Mouse (Mus musculus): ENCODE measurements around the gene Fdxr.

Fdxr gene

GRCm38 (mm10) chr11:115276780-115277603, at the start of gene Fdxr:
Gene Fdxr (minus strand): TSS chr11:115277050.
- peak; percentile 100 for DNase-seq (ENCODE audit: low spot score)

- no peak for DNase-seq (ENCODE audit: low spot score)
These were observed 46.5 kb upstream of the Fdxr start for GRCm38 (mm10) chr11:115323354-115323753.

GRCm38 (mm10) chr11:115321906-115322693, 45.2 kb upstream of the Fdxr start, which contains the start of gene Ush1g:
Gene Ush1g (minus strand): TSS chr11:115322041.
- DNase-seq (ENCODE audit: low spot score), result no peak

GRCm38 (mm10) chr11:115319704-115320383, 43.0 kb upstream of the Fdxr start:
- DNase-seq (ENCODE audit: low spot score), result no peak

GRCm38 (mm10) chr11:115318245-115319027, 41.6 kb upstream of the Fdxr start:
- no peak for DNase-seq (ENCODE audit: low spot score)

- DNase-seq (ENCODE audit: low spot score), result no peak
These were observed 40.4 kb upstream of the Fdxr start for GRCm38 (mm10) chr11:115317204-115317603.

GRCm38 (mm10) chr11:115314249-115314648, 37.4 kb upstream of the Fdxr start:
- no peak for DNase-seq (ENCODE audit: low spot score)

GRCm38 (mm10) chr11:115308781-115309180, 31.9 kb upstream of the Fdxr start:
- DNase-seq (ENCODE audit: low spot score), result no peak

- no peak for DNase-seq (ENCODE audit: low spot score)
These were observed 30.0 kb upstream of the Fdxr start, which contains the start of gene Otop2 for GRCm38 (mm10) chr11:115306863-115307262. Gene Otop2 (plus strand): TSS chr11:115307163.

- DNase-seq (ENCODE audit: low spot score), result no peak
These were observed 26.3 kb upstream of the Fdxr start for GRCm38 (mm10) chr11:115303167-115303566.

GRCm38 (mm10) chr11:115301351-115301750, 24.5 kb upstream of the Fdxr start:
- DNase-seq (ENCODE audit: low spot score), result no peak

- no peak for DNase-seq (ENCODE audit: low spot score)
These were observed 23.9 kb upstream of the Fdxr start for GRCm38 (mm10) chr11:115300745-115301144.

GRCm38 (mm10) chr11:115298160-115298559, 21.3 kb upstream of the Fdxr start:
- no peak for DNase-seq (ENCODE audit: low spot score)

GRCm38 (mm10) chr11:115297214-115297826, 20.5 kb upstream of the Fdxr start, which contains the start of gene Fads6:
Gene Fads6 (minus strand): TSS chr11:115297663.
- no peak for DNase-seq (ENCODE audit: low spot score)

- DNase-seq (ENCODE audit: low spot score), result no peak
These were observed 19.8 kb upstream of the Fdxr start for GRCm38 (mm10) chr11:115296471-115297210.

- DNase-seq (ENCODE audit: low spot score), result no peak
These were observed 19.1 kb upstream of the Fdxr start for GRCm38 (mm10) chr11:115295939-115296338.

- DNase-seq (ENCODE audit: low spot score), result no peak
These were observed 16.0 kb upstream of the Fdxr start for GRCm38 (mm10) chr11:115292631-115293375.

- no peak for DNase-seq (ENCODE audit: low spot score)
These were observed 14.7 kb upstream of the Fdxr start for GRCm38 (mm10) chr11:115291503-115291902.

GRCm38 (mm10) chr11:115290919-115291318, 14.1 kb upstream of the Fdxr start:
- DNase-seq (ENCODE audit: low spot score), result no peak

GRCm38 (mm10) chr11:115290314-115290713, 13.5 kb upstream of the Fdxr start:
- DNase-seq (ENCODE audit: low spot score), result no peak

Data from layer of hippocampus, adult 9-10 months (tissue).